Mouse (Mus musculus): ENCODE measurements around the gene Rhbdd3. TPM values are rescaled to one million over a fixed set of nuclear protein-coding genes. Genes with fewer than 3 reads are reported as not detected.

Gene Rhbdd3
- total and polyA plus RNA-seq, 3 experiments: 35.9 to 55.7 TPM; not detected in 1

- peaks cover 0 to 5% of the 10 kb centered on the region in 2 experiments; a peak in 2 of 4 replicates for H3K27me3 ChIP-seq (ENCODE audit: control insufficient read depth in 1 of 2, insufficient read depth in 2 of 2, low read length in 2 of 2)
- H3K9me3 ChIP-seq (replicated peaks; ENCODE audit: insufficient read depth, low read length): no peaks in the 10 kb centered on the region
- TF ChIP-seq POLR2AphosphoS2 (IDR thresholded peaks at IDR 0.05; ENCODE audit: low read length): no peak
- TF ChIP-seq BHLHE40 (IDR thresholded peaks at IDR 0.05; ENCODE audit: borderline replicate concordance, low read depth, low read length): no peak
- no peak for TF ChIP-seq TBP (IDR thresholded peaks at IDR 0.05; ENCODE audit: low read depth, low read length)
- no peak for TF ChIP-seq NELFE (IDR thresholded peaks at IDR 0.05; ENCODE audit: low read depth, low read length)
- no peak for TF ChIP-seq MEF2A (IDR thresholded peaks at IDR 0.05; ENCODE audit: extremely low read depth, insufficient replicate concordance, low read depth, low read length, poor library complexity, severe bottlenecking)
- no peak for TF ChIP-seq ZMIZ1 (IDR thresholded peaks at IDR 0.05; ENCODE audit: low read depth, low read length)
- TF ChIP-seq GATA1 (IDR thresholded peaks at IDR 0.05; ENCODE audit: low read depth, low read length): no peak
- TF ChIP-seq ZC3H11A (IDR thresholded peaks at IDR 0.05; ENCODE audit: low read depth, low read length): no peak
- no peak for TF ChIP-seq UBTF (IDR thresholded peaks at IDR 0.05; ENCODE audit: borderline replicate concordance, insufficient read depth, low read depth, low read length)
- TF ChIP-seq RCOR1 (IDR thresholded peaks at IDR 0.05; ENCODE audit: low read depth, low read length): no peak
- TF ChIP-seq TCF12 (IDR thresholded peaks at IDR 0.05; ENCODE audit: low read depth, low read length): no peak
- TF ChIP-seq KAT2A (conservative IDR thresholded peaks at IDR 0.05; ENCODE audit: low read depth, low read length): no peak
- no peak for TF ChIP-seq ELF1 (IDR thresholded peaks at IDR 0.05; ENCODE audit: low read depth, low read length)
- TF ChIP-seq HCFC1 (IDR thresholded peaks at IDR 0.05; ENCODE audit: low read depth, low read length): no peak
- no peak for TF ChIP-seq MXI1 (IDR thresholded peaks at IDR 0.05; ENCODE audit: low read depth, low read length)
- no peak for TF ChIP-seq CTCF (IDR thresholded peaks at IDR 0.05 in 2 of 3, conservative IDR thresholded peaks at IDR 0.05 in 1 of 3; ENCODE audit: control insufficient read depth in 1 of 3, insufficient read depth in 1 of 3, low read depth in 2 of 3, low read length in 3 of 3, poor library complexity in 1 of 3, severe bottlenecking in 1 of 3)
- no peak for TF ChIP-seq GABPA (IDR thresholded peaks at IDR 0.05; ENCODE audit: low read depth, low read length)
- no peak for TF ChIP-seq E2F4 (IDR thresholded peaks at IDR 0.05; ENCODE audit: borderline replicate concordance, low read depth, low read length)
- no peaks in the 10 kb centered on the region for H3K36me3 ChIP-seq (ENCODE audit: control insufficient read depth in 1 of 2, insufficient read depth in 2 of 2, low read length in 2 of 2)
- no peaks in the 10 kb centered on the region for H3K79me2 ChIP-seq (ENCODE audit: control insufficient read depth, insufficient read depth, low read length, poor library complexity)
- no peaks in the 10 kb centered on the region for H3K4me1 ChIP-seq (ENCODE audit: control insufficient read depth in 1 of 2, insufficient read depth in 2 of 2, low read length in 2 of 2)
- no peak for DNase-seq (ENCODE audit: low read depth, low spot score)
- no peak overlapping the region for H3K9ac ChIP-seq (ENCODE audit: control insufficient read depth, low read depth, low read length, poor library complexity, severe bottlenecking)
- H3K27ac ChIP-seq (ENCODE audit: control insufficient read depth, low read depth, low read length): no peak overlapping the region
- H3K4me3 ChIP-seq (ENCODE audit: control insufficient read depth in 1 of 2, insufficient read depth in 1 of 2, low read depth in 2 of 2, low read length in 2 of 2): no peak overlapping the region
Observed at GRCm38 (mm10) chr11:5130111-5130665, 31.5 kb downstream of the Rhbdd3 start.

DNA sequence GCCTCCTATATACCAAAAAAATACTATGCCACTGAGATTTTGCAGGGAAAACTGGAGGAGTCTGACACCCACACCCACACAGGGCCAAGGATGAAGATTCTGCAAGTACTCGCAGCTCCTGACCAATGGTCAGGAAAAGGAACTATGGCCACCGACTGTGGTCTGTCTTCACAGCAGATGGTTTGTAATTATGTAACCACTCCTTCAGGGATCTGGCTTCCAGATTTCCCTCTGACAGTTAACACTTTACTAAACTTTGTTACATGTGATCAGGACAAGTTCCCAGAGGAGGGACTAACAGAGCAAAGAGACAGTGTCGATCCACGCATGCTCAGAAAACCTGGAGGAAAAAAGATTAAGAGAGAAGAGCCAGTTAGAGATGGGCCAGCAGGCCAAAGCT is 34.0 kb downstream of the Rhbdd3 start:
- no peak for DNase-seq (ENCODE audit: low read depth, low spot score)
- TF ChIP-seq JUND (IDR thresholded peaks at IDR 0.05; ENCODE audit: low read depth, low read length): no peak
- no peak for TF ChIP-seq MYC (IDR thresholded peaks at IDR 0.05; ENCODE audit: low read depth, low read length)
- no peak for TF ChIP-seq MYB (IDR thresholded peaks at IDR 0.05; ENCODE audit: low read depth, low read length)
- no peak for TF ChIP-seq CTCF (IDR thresholded peaks at IDR 0.05 in 2 of 3, conservative IDR thresholded peaks at IDR 0.05 in 1 of 3; ENCODE audit: control insufficient read depth in 1 of 3, insufficient read depth in 1 of 3, low read depth in 2 of 3, low read length in 3 of 3, poor library complexity in 1 of 3, severe bottlenecking in 1 of 3)
- TF ChIP-seq ZMIZ1 (IDR thresholded peaks at IDR 0.05; ENCODE audit: low read depth, low read length): no peak
- H3K4me1 ChIP-seq (ENCODE audit: control insufficient read depth in 1 of 2, insufficient read depth in 2 of 2, low read length in 2 of 2): no peaks in the 10 kb centered on the region
- no peak overlapping the region for H3K4me3 ChIP-seq (ENCODE audit: control insufficient read depth in 1 of 2, insufficient read depth in 1 of 2, low read depth in 2 of 2, low read length in 2 of 2)
- no peak overlapping the region for H3K27ac ChIP-seq (ENCODE audit: control insufficient read depth, low read depth, low read length)
- H3K9ac ChIP-seq (ENCODE audit: control insufficient read depth, low read depth, low read length, poor library complexity, severe bottlenecking): no peak overlapping the region
- H3K9me3 ChIP-seq (replicated peaks; ENCODE audit: insufficient read depth, low read length): no peaks in the 10 kb centered on the region
- H3K79me2 ChIP-seq (ENCODE audit: control insufficient read depth, insufficient read depth, low read length, poor library complexity): no peaks in the 10 kb centered on the region
- no peaks in the 10 kb centered on the region; a peak in 2 of 4 replicates for H3K27me3 ChIP-seq (ENCODE audit: control insufficient read depth in 1 of 2, insufficient read depth in 2 of 2, low read length in 2 of 2)
- H3K36me3 ChIP-seq (ENCODE audit: control insufficient read depth in 1 of 2, insufficient read depth in 2 of 2, low read length in 2 of 2): no peaks in the 10 kb centered on the region
